Mouse (Mus musculus) MEL (cell line): ENCODE measurements around the gene Ap3m1. TPM values are rescaled to one million over a fixed set of nuclear protein-coding genes. Genes with fewer than 3 reads are reported as not detected.
A peak's percentile ranks its signal among the peaks of the same experiment; 100 is the strongest.

Experiments used
- DNase-seq: peaks from one replicate; pipeline ENCODE4 v3.0.0; 2011; ENCODE audit warnings: low read depth, low spot score
- H3K27ac ChIP-seq: 2 replicates; pipeline ENCODE4 v1.5.1; 2012; ENCODE audit warnings: low read depth, mild to moderate bottlenecking, control low read depth, low read length, moderate library complexity; ENCODE audit not compliant: control insufficient read depth
- H3K27me3 ChIP-seq, 2 experiments: fragments of 150-350 bp in 1 of 2; sonication (generic) in 1 of 2; 2 replicates each; pipeline ENCODE4 v1.6.1; 2012; ENCODE audit warnings: low read length in 2 of 2, mild to moderate bottlenecking in 2 of 2, improper control_type of control experiment in 1 of 2, moderate library complexity in 1 of 2; ENCODE audit not compliant: insufficient read depth in 2 of 2, control insufficient read depth in 1 of 2
- H3K36me3 ChIP-seq, 2 experiments: 2 replicates each; pipeline ENCODE4 v1.6.1; 2012 to 2014; ENCODE audit warnings: low read length in 2 of 2, improper control_type of control experiment in 1 of 2, inconsistent platforms in 1 of 2, mild to moderate bottlenecking in 1 of 2; ENCODE audit not compliant: insufficient read depth in 2 of 2, control insufficient read depth in 1 of 2
- H3K4me1 ChIP-seq, 2 experiments: fragments of 150-350 bp in 1 of 2; sonication (generic) in 1 of 2; 2 replicates each; pipeline ENCODE4 v1.6.1; 2012; ENCODE audit warnings: low read length in 2 of 2, improper control_type of control experiment in 1 of 2, mild to moderate bottlenecking in 1 of 2; ENCODE audit not compliant: insufficient read depth in 2 of 2, control insufficient read depth in 1 of 2
- H3K4me3 ChIP-seq, 2 experiments: fragments of 150-350 bp in 1 of 2; sonication (generic) in 1 of 2; 2 replicates each; pipeline ENCODE4 v1.5.1; 2012; ENCODE audit warnings: low read depth in 2 of 2, low read length in 2 of 2, mild to moderate bottlenecking in 2 of 2, moderate library complexity in 2 of 2, control low read depth in 1 of 2, improper control_type of control experiment in 1 of 2; ENCODE audit not compliant: control insufficient read depth in 1 of 2, insufficient read depth in 1 of 2
- H3K79me2 ChIP-seq: 2 replicates; pipeline ENCODE4 v1.6.1; 2012; ENCODE audit warnings: mild to moderate bottlenecking, low read length, moderate library complexity; ENCODE audit not compliant: control insufficient read depth, poor library complexity, insufficient read depth
- H3K9ac ChIP-seq: 2 replicates; pipeline ENCODE4 v1.6.1; 2012; ENCODE audit warnings: low read depth, mild to moderate bottlenecking, control low read depth, low read length, moderate library complexity; ENCODE audit not compliant: control insufficient read depth, poor library complexity, severe bottlenecking
- H3K9me3 ChIP-seq: fragments of 150-350 bp; sonication (generic); replicated peaks from 2 replicates; pipeline ENCODE4 v1.6.1; 2012; ENCODE audit warnings: mild to moderate bottlenecking, low read length, improper control_type of control experiment, moderate library complexity; ENCODE audit not compliant: insufficient read depth
- BHLHE40 ChIP-seq: IDR thresholded peaks from 2 replicates; pipeline ENCODE4 v1.6.1; 2012; ENCODE audit warnings: low read depth, mild to moderate bottlenecking, inconsistent platforms, low read length, improper control_type of control experiment, borderline replicate concordance
- CHD1 ChIP-seq: IDR thresholded peaks from 2 replicates; pipeline ENCODE4 v1.6.1; 2012; ENCODE audit warnings: low read depth, mild to moderate bottlenecking, inconsistent platforms, low read length, improper control_type of control experiment
- CHD2 ChIP-seq: IDR thresholded peaks from 2 replicates; pipeline ENCODE4 v1.6.1; 2011; ENCODE audit warnings: low read length, improper control_type of control experiment
- CTCF ChIP-seq, 3 experiments: IDR thresholded peaks in 2 of 3; conservative IDR thresholded peaks in 1 of 3; 2 replicates each; pipeline ENCODE4 v1.5.1; 2011 to 2012; ENCODE audit warnings: low read length in 3 of 3, low read depth in 2 of 3, mild to moderate bottlenecking in 2 of 3, improper control_type of control experiment in 1 of 3, inconsistent platforms in 1 of 3, mixed read lengths in 1 of 3, moderate library complexity in 1 of 3; ENCODE audit not compliant: control insufficient read depth in 1 of 3, insufficient read depth in 1 of 3, poor library complexity in 1 of 3, severe bottlenecking in 1 of 3
- E2F4 ChIP-seq: IDR thresholded peaks from 2 replicates; pipeline ENCODE4 v1.6.1; 2011; ENCODE audit warnings: low read depth, low read length, improper control_type of control experiment, borderline replicate concordance
- ELF1 ChIP-seq: IDR thresholded peaks from 2 replicates; pipeline ENCODE4 v1.6.1; 2014; ENCODE audit warnings: low read depth, mild to moderate bottlenecking, inconsistent platforms, low read length, improper control_type of control experiment, moderate library complexity
- EP300 ChIP-seq, 2 experiments: IDR thresholded peaks; 2 replicates each; pipeline ENCODE4 v1.6.1; 2011; ENCODE audit warnings: improper control_type of control experiment in 2 of 2, low read length in 2 of 2, low read depth in 1 of 2, mild to moderate bottlenecking in 1 of 2
- GABPA ChIP-seq: IDR thresholded peaks from 2 replicates; pipeline ENCODE4 v1.6.1; 2012; ENCODE audit warnings: low read depth, mild to moderate bottlenecking, inconsistent platforms, low read length, improper control_type of control experiment, moderate library complexity
- GATA1 ChIP-seq: IDR thresholded peaks from 2 replicates; pipeline ENCODE4 v1.6.1; 2011; ENCODE audit warnings: low read depth, low read length, improper control_type of control experiment
- HCFC1 ChIP-seq: IDR thresholded peaks from 2 replicates; pipeline ENCODE4 v1.6.1; 2012; ENCODE audit warnings: low read depth, mild to moderate bottlenecking, inconsistent platforms, low read length, improper control_type of control experiment, moderate library complexity
- JUND ChIP-seq: IDR thresholded peaks from 2 replicates; pipeline ENCODE4 v1.6.1; 2011; ENCODE audit warnings: low read depth, mild to moderate bottlenecking, improper control_type of control experiment, low read length
- KAT2A ChIP-seq: conservative IDR thresholded peaks from 2 replicates; pipeline ENCODE4 v1.6.1; 2012; ENCODE audit warnings: low read depth, low read length, improper control_type of control experiment, inconsistent platforms
- MAFK ChIP-seq: IDR thresholded peaks from 2 replicates; pipeline ENCODE4 v1.6.1; 2011; ENCODE audit warnings: low read depth, mild to moderate bottlenecking, low read length, improper control_type of control experiment, borderline replicate concordance
- MAX ChIP-seq: IDR thresholded peaks from 2 replicates; pipeline ENCODE4 v1.6.1; 2011; ENCODE audit warnings: low read length, improper control_type of control experiment
- MAZ ChIP-seq: IDR thresholded peaks from 2 replicates; pipeline ENCODE4 v1.6.1; 2012; ENCODE audit warnings: low read depth, mild to moderate bottlenecking, inconsistent platforms, low read length, improper control_type of control experiment
- MEF2A ChIP-seq: IDR thresholded peaks from 2 replicates; pipeline ENCODE4 v1.6.1; 2014; ENCODE audit warnings: low read depth, mild to moderate bottlenecking, inconsistent platforms, low read length, improper control_type of control experiment; ENCODE audit not compliant: poor library complexity, insufficient replicate concordance, severe bottlenecking; ENCODE audit errors: extremely low read depth
- MYB ChIP-seq: IDR thresholded peaks from 2 replicates; pipeline ENCODE4 v1.6.1; 2011; ENCODE audit warnings: mild to moderate bottlenecking, low read depth, low read length, improper control_type of control experiment
- MYC ChIP-seq: IDR thresholded peaks from 2 replicates; pipeline ENCODE4 v1.6.1; 2011; ENCODE audit warnings: low read depth, mild to moderate bottlenecking, low read length, improper control_type of control experiment, moderate library complexity
- NELFE ChIP-seq: IDR thresholded peaks from 2 replicates; pipeline ENCODE4 v1.6.1; 2011; ENCODE audit warnings: low read depth, low read length, improper control_type of control experiment
- NRF1 ChIP-seq: IDR thresholded peaks from 2 replicates; pipeline ENCODE4 v1.6.1; 2014; ENCODE audit warnings: low read depth, mild to moderate bottlenecking, inconsistent platforms, low read length, improper control_type of control experiment, moderate library complexity; ENCODE audit not compliant: poor library complexity, insufficient read depth, severe bottlenecking
- POLR2A ChIP-seq, 2 experiments: IDR thresholded peaks; 2 replicates each; pipeline ENCODE4 v1.6.1; 2011 to 2012; ENCODE audit warnings: low read length in 2 of 2, mild to moderate bottlenecking in 2 of 2, control low read depth in 1 of 2, improper control_type of control experiment in 1 of 2, low read depth in 1 of 2, moderate library complexity in 1 of 2; ENCODE audit not compliant: control insufficient read depth in 1 of 2, insufficient read depth in 1 of 2, poor library complexity in 1 of 2
- POLR2AphosphoS2 ChIP-seq: IDR thresholded peaks from 2 replicates; pipeline ENCODE4 v1.6.1; 2011; ENCODE audit warnings: low read length, improper control_type of control experiment
- POLR2AphosphoS5 ChIP-seq: IDR thresholded peaks from 2 replicates; pipeline ENCODE4 v1.6.1; 2012; ENCODE audit warnings: low read depth, borderline replicate concordance, mild to moderate bottlenecking, inconsistent platforms, low read length, moderate library complexity, mixed read lengths
- RAD21 ChIP-seq: IDR thresholded peaks from 2 replicates; pipeline ENCODE4 v1.6.1; 2011; ENCODE audit warnings: mild to moderate bottlenecking, low read depth, low read length, improper control_type of control experiment
- RCOR1 ChIP-seq: IDR thresholded peaks from 2 replicates; pipeline ENCODE4 v1.6.1; 2012; ENCODE audit warnings: low read depth, mild to moderate bottlenecking, inconsistent platforms, low read length, improper control_type of control experiment
- SIN3A ChIP-seq: IDR thresholded peaks from 2 replicates; pipeline ENCODE4 v1.6.1; 2012; ENCODE audit warnings: low read length, improper control_type of control experiment, inconsistent platforms
- SMC3 ChIP-seq: IDR thresholded peaks from 2 replicates; pipeline ENCODE4 v1.6.1; 2011; ENCODE audit warnings: low read depth, low read length, improper control_type of control experiment
- TAL1 ChIP-seq: IDR thresholded peaks from 2 replicates; pipeline ENCODE4 v1.6.1; 2012; ENCODE audit warnings: mild to moderate bottlenecking, inconsistent platforms, low read length, moderate library complexity, mixed read lengths
- TCF12 ChIP-seq: IDR thresholded peaks from 2 replicates; pipeline ENCODE4 v1.6.1; 2014; ENCODE audit warnings: low read depth, mild to moderate bottlenecking, inconsistent platforms, low read length, improper control_type of control experiment, moderate library complexity
- UBTF ChIP-seq: IDR thresholded peaks from 2 replicates; pipeline ENCODE4 v1.6.1; 2012; ENCODE audit warnings: low read depth, mild to moderate bottlenecking, inconsistent platforms, low read length, improper control_type of control experiment, moderate library complexity, borderline replicate concordance; ENCODE audit not compliant: insufficient read depth
- USF1 ChIP-seq: IDR thresholded peaks from 2 replicates; pipeline ENCODE4 v1.6.1; 2014; ENCODE audit warnings: low read depth, mild to moderate bottlenecking, inconsistent platforms, low read length, improper control_type of control experiment, moderate library complexity
- USF2 ChIP-seq, 2 experiments: IDR thresholded peaks; 2 replicates each; pipeline ENCODE4 v1.6.1; 2011 to 2012; ENCODE audit warnings: improper control_type of control experiment in 2 of 2, low read length in 2 of 2, borderline replicate concordance in 1 of 2, inconsistent platforms in 1 of 2, low read depth in 1 of 2, mild to moderate bottlenecking in 1 of 2; ENCODE audit not compliant: insufficient read depth in 1 of 2
- ZC3H11A ChIP-seq: IDR thresholded peaks from 2 replicates; pipeline ENCODE4 v1.6.1; 2012; ENCODE audit warnings: low read depth, mild to moderate bottlenecking, inconsistent platforms, low read length, improper control_type of control experiment
- ZMIZ1 ChIP-seq: IDR thresholded peaks from 2 replicates; pipeline ENCODE4 v1.6.1; 2012; ENCODE audit warnings: low read depth, mild to moderate bottlenecking, inconsistent platforms, low read length, improper control_type of control experiment, moderate library complexity
- ZNF384 ChIP-seq: IDR thresholded peaks from 2 replicates; pipeline ENCODE4 v1.6.1; 2012; ENCODE audit warnings: low read depth, mild to moderate bottlenecking, inconsistent platforms, low read length, improper control_type of control experiment
- polyA plus RNA-seq, 2 experiments: library from polyadenylated mRNA; stranded (reverse) in 1 of 2; unstranded in 1 of 2; fragments of >175 nt in 1 of 2; fragments of >200 nt in 1 of 2; gene quantifications; 2 replicates each; pipeline versions ENCODE4 v1.2.1 to v1.2.4; 2012; ENCODE audit warnings: low replicate concordance in 2 of 2, low read depth in 1 of 2; ENCODE audit not compliant: insufficient read length in 2 of 2, insufficient read depth in 1 of 2, missing spikeins in 1 of 2
- total RNA-seq: library from RNA; depleted of rRNA; stranded (reverse); fragments of 300-350 nt; gene quantifications from 2 replicates; pipeline ENCODE4 v1.2.3, GENCODE M21; 2012; rRNA removed

Ap3m1 gene
- total RNA-seq (27.9 and 31.8 TPM in 2 replicates), polyA plus RNA-seq (10 to 100 TPM in 1 of 2 experiments, not detected in 1; 47.4 TPM)

- no peaks in the 10 kb centered on the region for H3K9me3 ChIP-seq
- H3K4me3 ChIP-seq, result peak within 1 kb of the TSS; percentile 81 to 96
- H3K27me3 ChIP-seq, result no peaks in the 10 kb centered on the region
- H3K27ac ChIP-seq, result peak within 1 kb of the TSS; percentile 92
- peaks cover 37% of the 10 kb centered on the region for H3K79me2 ChIP-seq
- H3K36me3 ChIP-seq, result peaks cover 0 to 10% of the 10 kb centered on the region in 2 experiments; a peak in 2 of 4 replicates
- DNase-seq, result peak; percentile 97
- peaks cover 5 to 8% of the 10 kb centered on the region in 2 experiments; a peak in 3 of 4 replicates for H3K4me1 ChIP-seq
- peak within 1 kb of the TSS; percentile 86 for H3K9ac ChIP-seq
- TF ChIP-seq RAD21, result no peak
- no peak for TF ChIP-seq ZC3H11A
- TF ChIP-seq CHD1, result no peak
- TF ChIP-seq JUND, result no peak
- no peak for TF ChIP-seq CHD2
- TF ChIP-seq BHLHE40, result no peak
- TF ChIP-seq ZNF384, result no peak
- peak; percentile 78 for TF ChIP-seq SIN3A
- no peak for TF ChIP-seq RCOR1
- TF ChIP-seq MAZ, result no peak
- TF ChIP-seq ELF1, result peak; percentile 35; the same call in 1 of the 2 replicates
- no peak for TF ChIP-seq GATA1
- TF ChIP-seq TCF12, result peak; percentile 47; the same call in 1 of the 2 replicates
- TF ChIP-seq USF2 (IDR thresholded peaks at IDR 0.05; ENCODE audit: borderline replicate concordance in 1 of 2, insufficient read depth in 1 of 2, low read depth in 1 of 2, low read length in 2 of 2), result no peak
- no peak for TF ChIP-seq CTCF (IDR thresholded peaks at IDR 0.05 in 2 of 3, conservative IDR thresholded peaks at IDR 0.05 in 1 of 3; ENCODE audit: control insufficient read depth in 1 of 3, insufficient read depth in 1 of 3, low read depth in 2 of 3, low read length in 3 of 3, poor library complexity in 1 of 3, severe bottlenecking in 1 of 3)
- TF ChIP-seq POLR2AphosphoS2, result peak; percentile 52
- TF ChIP-seq EP300 (IDR thresholded peaks at IDR 0.05; ENCODE audit: low read depth in 1 of 2, low read length in 2 of 2), result peak in 1 of 2 experiments; percentile 23; a peak in 1 of 4 replicates
- TF ChIP-seq USF1, result no peak
- TF ChIP-seq POLR2A (IDR thresholded peaks at IDR 0.05; ENCODE audit: control insufficient read depth in 1 of 2, insufficient read depth in 1 of 2, low read depth in 1 of 2, low read length in 2 of 2, poor library complexity in 1 of 2), result peak; percentile 66 to 75; a peak in 3 of 4 replicates
- no peak for TF ChIP-seq MAFK
- no peak; the same call in 1 of the 2 replicates for TF ChIP-seq KAT2A
- no peak for TF ChIP-seq GABPA
- no peak for TF ChIP-seq TAL1
- no peak for TF ChIP-seq UBTF
- TF ChIP-seq NRF1, result no peak
- no peak for TF ChIP-seq MYB
- TF ChIP-seq HCFC1, result peak; percentile 88
- peak; percentile 70; the same call in 1 of the 2 replicates for TF ChIP-seq NELFE
- peak; percentile 77; the same call in 1 of the 2 replicates for TF ChIP-seq ZMIZ1
- peak; percentile 21; the same call in 1 of the 2 replicates for TF ChIP-seq SMC3
- no peak for TF ChIP-seq E2F4
- peak; percentile 99 for TF ChIP-seq MAX
- TF ChIP-seq MEF2A, result no peak
- no peak for TF ChIP-seq MYC
- no peak for TF ChIP-seq POLR2AphosphoS5
These were observed at the start of gene Ap3m1, which contains the start of gene Adk for GRCm38 (mm10) chr14:21052112-21052780. Gene Ap3m1, minus strand, starts transcription at chr14:21052508. Gene Adk, plus strand, starts transcription at chr14:21052574.
